Mouse (Mus musculus): ENCODE measurements around the gene Olfr1373.
"Not testable (repeated sequence)": the region's sequence is repeated elsewhere in the genome, so short reads cannot be mapped to it uniquely, and the experiment has no call there.

The Olfr1373 gene

DNA sequence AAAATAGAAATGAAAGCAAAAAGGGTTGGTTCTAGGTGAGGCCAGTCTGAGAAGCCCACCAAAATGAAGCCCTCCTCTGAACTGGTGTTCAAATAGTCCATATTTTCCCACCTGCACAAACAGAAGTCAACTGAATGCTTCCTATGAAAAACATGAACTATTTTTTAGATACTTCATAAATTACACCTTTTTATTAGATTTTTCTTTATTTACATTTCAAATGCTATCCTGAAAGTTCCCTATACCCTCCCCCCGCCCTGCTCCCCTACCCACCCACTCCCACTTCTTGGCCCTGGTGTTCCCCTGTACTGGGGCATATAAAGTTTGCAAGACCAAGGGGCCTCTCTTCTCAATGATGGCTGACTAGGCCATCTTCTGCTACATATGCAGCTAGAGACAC, at the start of gene Olfr1373:
TSS of gene Olfr1373 (minus strand) at position 101 of the 400 bp plus-strand sequence.
- not testable (repeated sequence) for DNase-seq (ENCODE audit: low spot score)

DNA sequence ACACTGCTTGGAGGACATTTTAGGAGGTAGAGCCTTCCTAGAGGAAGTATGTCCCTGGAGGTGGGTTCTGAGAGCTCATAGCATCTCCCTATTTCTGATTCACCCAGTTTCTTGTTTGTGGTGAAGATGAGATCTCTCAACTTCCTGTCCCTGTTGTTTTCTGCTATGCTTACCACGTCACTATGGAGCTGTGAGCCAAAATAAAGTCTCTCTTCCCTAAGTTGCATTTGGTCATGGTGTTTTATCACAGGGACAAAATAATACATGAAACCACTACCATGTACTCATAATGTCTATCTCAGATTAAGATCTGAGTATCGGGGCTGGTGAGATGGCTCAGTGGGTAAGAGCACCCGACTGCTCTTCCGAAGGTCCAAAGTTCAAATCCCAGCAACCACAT, 35.3 kb upstream of the Olfr1373 start:
- not testable (repeated sequence) for DNase-seq (ENCODE audit: low spot score)

DNA sequence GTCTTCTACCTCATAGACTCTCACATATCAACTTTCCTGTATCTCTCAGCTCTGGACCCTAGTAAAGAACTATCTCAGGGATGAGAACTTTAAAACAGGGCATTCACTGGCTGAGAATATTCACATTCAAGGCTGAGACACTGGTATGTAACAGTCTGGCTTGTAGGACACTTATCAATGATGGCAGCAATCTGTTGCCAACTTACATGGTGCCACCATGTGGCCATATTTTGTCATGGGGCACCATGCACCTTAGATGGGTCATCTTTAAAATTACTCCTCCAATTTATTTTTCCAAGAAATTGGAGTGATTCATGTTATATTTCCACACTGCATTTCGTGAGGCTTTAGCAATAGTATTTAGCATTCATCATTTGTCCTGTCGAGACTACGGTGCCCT, 34.6 kb upstream of the Olfr1373 start:
- not testable (repeated sequence) for DNase-seq (ENCODE audit: low spot score)

DNA sequence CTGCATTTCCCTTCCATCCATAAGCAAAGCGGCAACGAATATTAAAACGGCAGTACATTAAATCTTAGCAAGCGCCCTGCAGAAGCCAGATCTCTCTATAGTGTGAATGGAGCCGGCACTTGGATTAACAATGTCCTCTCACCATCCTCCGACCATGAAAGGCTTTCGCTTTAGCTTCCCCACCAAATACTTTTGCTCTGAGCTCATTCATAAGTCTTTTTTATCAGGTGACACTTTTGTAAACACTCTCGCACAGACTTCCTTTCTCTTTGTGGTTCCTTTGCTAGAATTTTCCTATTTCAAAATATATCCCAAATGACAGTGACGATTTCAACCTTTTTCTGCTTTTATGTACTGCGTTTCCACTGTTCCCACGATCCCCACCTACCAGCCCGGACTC, 23.1 kb upstream of the Olfr1373 start:
- DNase-seq (ENCODE audit: low spot score): no peak

DNA sequence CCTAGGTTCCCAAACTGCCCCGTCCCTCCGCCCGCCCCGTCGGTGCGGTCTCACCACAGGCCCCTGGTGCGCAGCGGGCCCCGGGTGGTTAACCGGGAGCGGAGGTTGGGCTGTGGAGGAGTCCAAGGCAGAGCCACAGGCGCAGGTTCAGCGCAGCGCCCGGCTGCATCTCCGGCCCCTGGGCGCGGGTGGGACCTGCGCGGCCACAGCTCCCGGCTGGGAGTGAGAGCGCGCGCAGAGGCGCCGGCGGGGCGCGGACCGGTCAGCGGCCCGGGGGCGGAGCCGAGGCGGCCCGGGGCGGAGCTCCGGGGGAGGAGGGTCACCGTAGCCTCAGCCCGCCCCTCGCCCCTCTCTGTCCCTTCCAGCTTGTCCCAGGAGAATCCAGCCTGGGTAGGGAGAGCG, 22.6 kb upstream of the Olfr1373 start:
- peak; percentile 19 for DNase-seq (ENCODE audit: low spot score)

DNA sequence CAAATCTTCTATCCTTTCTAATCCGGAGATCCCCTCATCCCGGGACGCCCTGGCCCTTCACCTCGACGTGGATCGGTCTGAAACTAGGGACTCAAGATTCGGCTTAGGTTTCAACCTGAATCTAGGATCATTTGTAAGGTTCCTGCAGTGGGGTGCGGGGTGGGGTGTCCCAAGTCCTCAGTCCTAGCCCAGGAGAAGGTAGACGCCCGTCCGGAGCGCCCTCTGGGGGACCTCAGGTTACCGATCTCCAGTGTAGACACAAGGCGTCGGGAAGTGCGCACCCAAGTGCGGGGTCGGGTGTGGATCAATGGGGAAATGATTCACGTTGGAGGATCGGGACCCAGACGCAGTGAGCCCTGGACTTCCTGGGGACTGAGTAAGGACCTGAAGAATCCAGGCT, 21.8 kb upstream of the Olfr1373 start:
- peak; percentile 21 for DNase-seq (ENCODE audit: low spot score)

DNA sequence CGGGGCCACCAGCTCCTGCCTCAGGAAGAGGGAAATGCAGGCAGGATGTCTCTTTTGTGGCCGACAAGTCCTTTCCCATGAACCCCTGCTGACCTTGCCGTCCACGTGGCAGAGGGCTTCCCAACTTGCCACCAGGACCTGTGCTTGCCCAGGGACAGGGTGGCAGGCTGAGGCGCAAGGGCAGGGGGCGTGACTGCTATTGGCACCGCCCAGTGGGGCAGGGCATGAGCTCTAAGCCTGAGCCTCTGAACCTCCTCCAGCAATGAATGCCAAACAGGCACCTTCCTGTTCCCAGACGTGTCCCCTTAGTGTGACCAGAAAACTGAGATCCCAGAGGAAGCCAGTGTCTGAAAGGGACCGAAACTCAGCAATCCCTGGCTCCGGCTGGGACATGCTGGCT, 18.6 kb upstream of the Olfr1373 start:
- peak; percentile 25 for DNase-seq (ENCODE audit: low spot score)

DNA sequence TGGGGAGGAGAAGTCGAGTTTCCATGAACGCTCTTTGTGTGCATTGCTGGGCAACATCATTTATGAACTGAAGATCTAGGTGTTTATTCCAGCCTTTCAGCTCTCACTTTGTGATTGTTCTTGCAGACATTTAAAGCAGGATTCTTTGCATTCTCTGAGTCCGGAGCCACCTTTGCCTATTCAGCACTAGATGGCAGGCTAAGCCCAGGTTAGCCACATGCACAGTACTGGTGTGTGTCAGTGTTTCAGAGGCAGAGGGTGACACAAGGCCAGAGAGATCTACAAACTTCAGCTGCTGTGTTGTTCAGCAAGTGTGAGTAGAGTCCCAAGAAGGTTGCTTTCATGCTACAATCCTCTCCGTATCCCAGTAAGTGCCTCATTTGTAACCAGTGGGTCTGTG, 1.7 kb downstream of the Olfr1373 start:
- DNase-seq (ENCODE audit: low spot score): not testable (repeated sequence)

DNA sequence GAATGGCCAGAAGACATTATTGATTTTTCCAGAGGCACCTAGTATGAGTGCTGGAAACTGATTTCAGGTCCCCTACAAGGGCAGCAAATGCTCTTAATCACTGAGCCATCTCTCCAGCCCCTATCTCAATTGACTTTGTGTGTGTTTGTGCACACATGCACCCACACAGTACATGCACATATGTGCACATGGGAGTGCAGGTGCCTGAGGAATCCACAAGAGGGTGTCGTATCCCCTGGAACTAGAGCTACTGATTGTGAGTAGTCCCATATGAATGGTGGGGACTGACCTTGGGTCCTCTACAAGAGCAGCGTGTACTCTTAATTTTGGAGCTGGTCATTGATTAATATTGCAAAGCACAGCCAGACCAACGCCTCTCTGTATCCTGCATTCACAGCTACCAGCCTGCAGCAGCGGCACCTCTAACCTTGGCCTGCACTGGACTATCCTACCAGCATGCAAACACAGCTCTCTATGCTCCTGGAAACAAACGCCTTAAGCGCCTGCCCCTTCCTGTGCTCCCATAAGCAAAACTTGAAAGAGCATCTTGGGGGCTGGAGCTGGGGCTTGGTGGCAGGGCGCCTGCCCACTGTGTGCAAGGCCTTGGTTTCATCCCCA, 14.8 kb downstream of the Olfr1373 start:
- DNase-seq (ENCODE audit: low spot score): no peak

DNA sequence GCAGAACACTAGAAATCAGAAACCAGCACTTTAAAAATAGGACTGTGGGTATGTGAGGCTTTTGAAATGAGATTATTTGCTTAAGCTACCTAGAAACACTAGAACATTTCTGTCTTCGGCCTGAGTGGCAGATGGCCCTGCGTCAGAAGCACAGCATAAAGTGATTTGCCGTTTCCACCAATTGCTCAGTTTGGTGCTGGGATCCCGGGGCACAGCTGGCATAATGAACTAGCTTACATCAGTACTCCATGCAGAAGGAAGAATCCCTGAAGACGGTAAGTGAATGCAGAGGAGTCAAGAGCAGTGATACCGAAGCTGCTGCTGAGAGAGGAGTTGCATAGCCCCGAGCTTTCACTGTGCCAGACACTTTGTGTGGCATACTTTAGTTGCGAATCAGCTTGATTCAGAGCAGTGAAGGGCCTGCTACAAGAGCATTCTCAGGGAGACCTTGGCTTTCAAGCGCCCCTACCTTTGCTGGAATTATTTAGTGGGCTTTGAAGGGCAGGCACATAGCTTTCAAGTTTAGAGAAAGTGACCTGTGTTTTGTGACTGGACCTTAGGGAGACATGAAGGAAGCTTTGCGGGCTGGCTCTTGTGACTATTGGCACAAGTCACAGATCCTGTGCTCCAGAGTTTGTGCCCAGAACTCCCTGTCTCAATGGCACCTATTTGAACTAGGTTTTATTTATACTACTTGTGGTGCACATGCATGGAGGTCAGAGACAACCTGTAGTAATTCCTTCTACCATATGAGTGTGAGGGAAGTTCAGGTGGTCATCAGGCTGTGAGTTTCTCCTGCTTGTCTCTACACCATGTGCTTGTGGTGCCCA, 15.5 kb downstream of the Olfr1373 start:
- no peak for DNase-seq (ENCODE audit: low spot score)

DNA sequence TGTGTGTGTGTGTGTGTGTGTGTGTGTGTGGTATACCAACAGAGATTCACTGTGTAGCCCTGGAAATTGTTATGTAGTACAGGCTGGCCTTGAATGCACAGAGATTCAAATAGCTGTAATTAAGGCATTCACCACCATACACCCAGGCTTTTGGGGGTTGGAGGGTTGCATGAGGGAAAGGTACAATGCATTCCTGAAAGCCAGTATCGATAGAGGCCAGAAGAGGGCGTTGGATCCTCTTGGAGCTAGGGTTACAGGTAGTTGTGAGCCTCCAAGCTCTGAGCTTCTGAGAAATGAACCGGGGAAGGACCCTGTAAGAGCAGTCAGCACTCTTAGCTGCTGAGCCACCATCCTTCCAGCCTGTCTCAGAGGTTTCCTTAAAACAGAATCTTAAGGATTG, 16.2 kb downstream of the Olfr1373 start:
- DNase-seq (ENCODE audit: low spot score): no peak

DNA sequence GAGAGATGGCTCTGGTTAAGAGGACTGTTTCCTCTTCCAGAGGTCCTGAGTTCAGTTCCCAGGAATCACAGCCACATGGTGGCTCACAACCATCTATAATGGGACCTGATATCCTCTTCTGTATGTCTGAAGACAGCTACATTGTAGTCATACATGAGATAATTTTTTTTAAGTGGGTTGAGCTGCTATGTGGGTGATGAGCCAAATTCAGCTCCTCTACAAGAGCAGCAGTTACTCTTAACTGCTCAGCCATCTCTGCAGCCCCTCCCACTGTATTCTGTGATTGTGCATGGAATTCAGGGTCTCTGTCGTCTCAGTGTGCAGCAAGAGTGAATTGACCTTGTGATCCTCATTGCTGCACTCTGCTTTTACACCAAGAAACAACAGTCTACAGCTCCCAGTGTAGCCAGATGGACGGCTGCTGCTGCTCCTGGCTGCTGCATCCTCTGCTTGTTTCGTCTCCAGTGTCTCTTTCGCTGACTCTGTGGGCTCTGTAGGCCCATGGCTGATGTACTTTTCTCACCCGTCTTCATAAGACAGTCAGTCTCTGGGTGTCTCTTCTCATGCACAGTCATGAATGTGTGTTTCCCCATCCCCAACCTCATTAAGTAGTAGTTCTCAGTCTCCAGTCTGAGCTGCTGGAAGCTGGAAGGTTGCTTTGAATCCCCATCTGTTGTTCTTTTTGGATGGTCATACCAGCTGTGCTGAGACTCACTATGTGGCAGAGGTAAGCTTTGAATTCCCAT, 16.8 kb downstream of the Olfr1373 start:
- DNase-seq (ENCODE audit: low spot score): no peak

DNA sequence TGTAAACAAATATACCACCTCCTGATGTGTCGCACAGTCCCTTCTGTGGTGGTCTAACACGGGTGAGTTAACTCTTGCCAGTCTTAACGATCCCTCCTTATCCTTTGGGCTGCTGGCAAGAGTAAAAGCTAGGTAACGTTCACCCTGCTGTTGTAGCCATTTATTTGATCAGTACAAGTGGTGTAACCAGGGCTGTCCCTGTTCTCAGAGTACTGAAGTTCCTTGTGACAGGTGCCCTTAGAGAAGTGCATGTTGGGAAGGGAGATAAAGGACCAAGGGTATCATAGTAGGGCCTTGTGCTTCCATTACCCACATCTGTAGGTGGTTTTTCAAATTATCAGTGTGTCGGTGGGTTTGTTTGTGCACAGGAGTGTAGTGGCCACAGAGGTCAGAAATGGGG, 17.6 kb downstream of the Olfr1373 start:
- no peak for DNase-seq (ENCODE audit: low spot score)

DNA sequence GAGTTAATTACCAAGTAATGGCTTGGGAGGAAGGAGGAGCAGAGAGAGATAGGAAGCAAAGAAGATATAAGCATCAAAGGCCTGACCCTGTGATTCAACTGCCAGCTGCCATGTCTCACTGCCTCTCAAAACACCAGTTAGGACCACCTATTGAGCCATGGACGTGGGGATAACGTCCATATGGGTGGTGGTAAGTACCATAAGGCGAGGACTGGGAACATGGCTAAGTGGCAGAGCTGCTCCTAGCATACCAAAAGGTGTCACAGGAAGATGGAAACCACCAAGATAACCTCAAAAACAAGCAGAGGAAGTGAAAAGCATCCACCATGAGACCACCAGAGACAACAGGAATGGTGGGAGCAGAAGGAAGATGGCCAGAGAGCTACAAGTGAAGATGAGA, 18.2 kb downstream of the Olfr1373 start:
- DNase-seq (ENCODE audit: low spot score): no peak

DNA sequence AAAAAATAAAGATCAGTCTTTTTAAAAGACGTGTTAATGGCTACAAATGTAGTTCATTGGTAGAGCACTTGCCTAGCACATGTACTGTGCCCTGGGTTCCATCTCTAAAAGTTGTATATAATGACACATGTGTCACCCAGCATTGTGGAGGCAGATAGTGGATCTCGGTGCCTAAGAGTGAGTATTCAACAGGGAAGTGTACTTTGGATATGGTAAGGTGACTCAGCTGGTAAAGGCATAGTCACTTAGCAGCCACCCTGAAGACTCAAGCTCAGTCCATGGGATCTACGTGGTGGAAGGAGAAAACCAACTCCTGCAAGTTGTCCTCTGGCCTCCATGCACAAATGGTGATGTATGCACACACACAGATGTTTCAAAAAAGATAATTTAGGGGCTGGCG, 20.9 kb downstream of the Olfr1373 start:
- DNase-seq (ENCODE audit: low spot score): no peak

DNA sequence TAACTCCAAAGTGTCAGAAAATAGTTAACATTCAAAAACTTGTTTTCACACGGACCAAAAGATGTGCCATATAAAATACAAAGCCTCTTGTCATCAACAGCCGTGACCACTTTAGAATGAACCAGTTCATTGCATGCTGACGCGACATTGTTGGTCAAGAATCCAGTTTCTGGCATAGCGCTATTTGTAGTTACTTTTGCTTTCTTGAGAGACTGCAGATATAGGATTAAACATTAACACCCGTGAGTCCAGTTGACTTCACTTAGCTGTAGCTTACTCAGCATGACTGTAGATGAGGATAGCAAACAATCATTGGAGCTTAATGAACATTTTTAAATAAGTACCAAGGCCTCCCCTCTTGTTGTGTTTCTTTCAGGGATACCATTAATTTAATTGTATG, 23.3 kb downstream of the Olfr1373 start:
- DNase-seq (ENCODE audit: low spot score): no peak

DNA sequence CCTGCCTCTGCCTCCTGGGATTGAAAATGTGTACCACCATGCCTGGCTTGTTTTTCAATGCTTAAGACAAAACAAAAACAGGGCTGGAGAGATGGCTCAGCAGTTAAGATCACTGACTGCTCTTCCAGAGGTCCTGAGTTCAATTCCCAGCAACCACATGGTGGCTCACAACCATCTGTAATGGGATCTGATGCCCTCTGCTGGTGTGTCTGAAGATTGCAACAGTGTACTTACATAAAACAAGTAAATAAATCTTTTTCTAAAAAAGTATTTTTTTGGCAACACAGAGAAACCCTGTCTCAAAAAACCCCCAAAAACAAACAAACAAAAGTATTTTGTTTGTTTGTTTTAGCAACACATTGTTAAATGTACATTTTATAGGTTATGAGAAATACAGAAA, 24.9 kb downstream of the Olfr1373 start:
- not testable (repeated sequence) for DNase-seq (ENCODE audit: low spot score)

DNA sequence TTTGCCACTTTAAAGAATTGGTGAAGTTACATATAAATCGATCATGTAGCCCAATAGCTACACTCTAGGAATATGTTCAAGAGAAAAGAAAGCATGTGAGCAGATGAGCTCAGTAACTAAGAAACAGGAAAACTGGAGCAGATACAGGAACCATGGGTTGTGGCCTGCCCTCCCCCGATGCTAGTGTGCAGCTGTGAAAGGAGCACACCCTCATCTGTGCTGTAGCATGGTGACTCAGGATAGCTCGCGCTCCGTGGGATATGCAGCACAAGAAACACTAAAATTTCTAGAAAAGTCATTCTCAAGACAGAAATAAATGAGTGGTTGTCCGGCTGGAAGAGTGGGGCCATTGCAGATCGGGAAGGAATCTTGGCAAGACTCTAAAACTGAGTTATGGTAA, 28.2 kb downstream of the Olfr1373 start:
- no peak for DNase-seq (ENCODE audit: low spot score)

DNA sequence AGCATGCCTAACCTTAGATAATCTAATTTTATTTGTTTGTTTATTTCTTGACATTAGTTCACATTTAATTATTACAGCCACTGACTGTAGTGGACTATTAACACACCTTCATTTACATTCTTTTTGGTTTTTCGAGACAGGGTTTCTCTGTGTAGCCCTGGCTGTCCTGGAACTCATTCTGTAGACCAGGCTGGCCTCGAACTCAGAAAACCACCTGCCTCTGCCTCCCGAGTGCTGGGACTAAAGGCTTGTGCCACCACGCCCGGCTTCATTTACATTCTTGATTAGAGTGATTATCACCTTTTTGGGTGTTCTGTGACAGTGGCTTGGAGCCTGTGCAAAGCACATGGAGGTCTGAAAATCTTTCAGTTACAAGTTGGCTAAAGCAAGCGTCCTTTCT, 29.2 kb downstream of the Olfr1373 start:
- DNase-seq (ENCODE audit: low spot score): not testable (repeated sequence)

DNA sequence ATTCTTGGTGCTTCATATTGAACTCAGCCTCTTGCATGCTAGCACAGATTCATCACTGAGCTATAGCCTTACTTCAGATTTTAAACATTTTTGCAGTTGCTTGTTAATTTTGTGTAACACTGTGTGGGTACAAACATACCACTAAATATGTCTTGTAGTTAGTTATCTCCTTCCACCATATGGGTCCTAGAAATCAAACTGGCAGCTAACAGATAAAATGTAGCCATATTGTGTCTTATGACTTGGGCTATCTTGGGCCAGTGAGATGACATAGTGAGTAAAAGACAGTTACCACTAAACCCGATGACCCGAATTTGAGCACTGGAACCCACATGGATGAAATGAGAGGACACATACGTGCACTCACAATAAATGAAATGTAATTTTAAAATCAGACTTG, 29.8 kb downstream of the Olfr1373 start:
- DNase-seq (ENCODE audit: low spot score): no peak

DNA sequence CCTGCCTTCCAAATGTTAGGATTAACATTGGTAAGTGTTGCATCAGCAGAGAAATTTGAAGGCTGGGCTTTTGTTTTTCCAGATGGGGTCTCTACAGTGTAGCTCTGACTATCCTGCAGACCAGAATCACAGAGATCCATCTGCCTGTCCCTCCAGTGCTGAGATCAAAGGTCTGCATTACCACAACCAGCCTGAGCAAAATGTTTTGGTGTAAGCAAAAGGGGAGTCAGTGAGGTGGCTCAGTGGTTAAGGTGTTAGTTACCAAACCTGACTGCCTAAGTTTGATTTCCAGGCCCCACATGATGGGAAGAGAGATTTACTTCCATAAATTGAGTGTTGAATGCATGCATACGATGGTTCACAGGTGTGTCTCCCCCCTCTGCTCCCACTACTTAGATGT, 35.9 kb downstream of the Olfr1373 start:
- no peak for DNase-seq (ENCODE audit: low spot score)

DNA sequence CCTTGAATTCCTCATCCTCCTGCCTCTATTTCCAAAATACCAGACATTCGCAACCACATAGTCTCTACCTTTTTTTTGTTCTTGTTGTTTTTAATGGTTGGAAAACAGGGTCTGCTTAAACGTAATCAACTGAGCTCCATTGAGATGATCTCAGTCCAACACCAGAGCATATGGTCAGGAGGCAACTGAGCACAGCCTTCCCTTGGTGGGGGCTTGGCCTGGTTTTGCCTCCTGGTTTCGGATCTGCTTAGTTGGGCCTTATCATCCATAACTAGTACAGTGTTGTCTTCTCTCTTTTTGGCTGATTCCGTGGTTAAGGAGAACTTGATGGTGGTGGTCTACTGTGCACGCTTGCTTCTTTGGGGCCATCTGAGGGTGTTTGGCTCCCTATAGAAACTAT, 36.5 kb downstream of the Olfr1373 start:
- no peak for DNase-seq (ENCODE audit: low spot score)

DNA sequence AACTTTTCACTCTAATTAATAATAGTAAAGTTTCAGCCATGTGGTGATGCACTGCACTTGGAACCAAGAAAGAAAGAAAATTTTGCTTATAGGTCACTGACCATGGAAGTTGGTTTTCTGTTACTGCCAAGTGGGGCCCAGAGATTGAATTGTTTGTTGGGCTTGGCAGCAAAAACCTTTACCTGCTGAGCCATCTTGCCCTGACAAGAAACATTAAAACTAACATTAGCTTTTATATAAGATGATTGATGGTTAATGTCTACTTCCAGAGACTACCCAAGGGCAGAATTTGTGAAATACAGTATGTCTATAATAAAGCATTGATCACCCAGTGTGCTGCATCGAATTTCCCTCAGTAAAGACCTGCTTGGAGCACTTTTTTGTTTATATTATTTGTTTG, 38.9 kb downstream of the Olfr1373 start:
- DNase-seq (ENCODE audit: low spot score): no peak
